Mouse (Mus musculus): ENCODE measurements around the gene Lck. TPM values are rescaled to one million over a fixed set of nuclear protein-coding genes. Genes with fewer than 3 reads are reported as not detected.

The Lck gene
- total and polyA plus RNA-seq, 3 experiments = 67.2 to 138 (median 70.0) TPM

DNA sequence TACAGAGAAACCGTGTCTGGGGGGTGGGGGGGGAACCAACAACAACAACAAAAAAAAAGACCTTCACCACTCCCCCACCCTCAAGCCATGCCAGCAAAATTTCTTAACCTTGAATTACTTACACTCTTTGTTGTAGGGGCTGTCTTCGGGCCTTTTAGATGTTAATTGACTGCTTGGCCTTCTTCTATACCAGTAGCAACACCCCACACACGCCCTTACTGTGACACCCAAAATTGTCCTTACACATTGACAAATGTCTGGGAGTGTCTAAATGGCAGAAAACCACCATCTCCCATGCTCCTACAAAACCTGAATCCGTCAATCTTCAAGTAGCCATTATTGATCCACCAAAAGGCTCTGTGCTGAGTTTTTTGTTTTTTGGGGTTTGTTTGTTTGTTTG is 29.3 kb downstream of the Lck start:
- no peak overlapping the region for H3K27ac ChIP-seq (ENCODE audit: insufficient read depth, low read depth)
- in situ Hi-C loops (cut with MboI; ENCODE audit: low pct_ligation_motif_present, low pct_unique_long_range_greater_than_20kb, low sequenced_read_pairs) = no loop called here

DNA sequence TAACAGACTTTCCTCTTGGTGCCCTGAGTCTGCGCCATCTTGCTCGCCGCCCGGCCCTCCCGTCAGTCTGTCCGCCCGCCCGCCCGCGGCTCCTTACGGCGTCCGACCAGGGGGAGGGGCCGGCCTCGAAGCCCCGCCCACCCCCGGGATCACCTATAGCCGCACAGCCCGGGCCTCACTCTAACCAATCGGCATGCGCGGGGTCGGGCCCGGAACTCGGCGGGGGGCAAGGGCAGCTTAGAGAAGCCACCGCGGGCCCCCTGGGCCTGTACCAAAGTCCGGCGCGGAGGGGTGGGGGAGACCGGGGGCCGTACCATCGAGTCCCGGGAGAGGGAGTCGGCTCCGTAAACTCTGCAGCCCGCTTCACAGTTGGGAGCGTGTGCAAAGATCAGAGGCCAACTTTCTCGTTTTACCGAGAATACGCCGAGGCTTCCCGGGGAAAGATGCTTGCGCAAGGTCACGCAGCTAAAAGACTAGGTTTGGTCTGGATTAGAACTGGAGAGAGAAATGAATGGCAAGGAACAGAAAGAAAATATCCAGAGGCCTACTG is 30.8 kb downstream of the Lck start, which contains the start of gene Hdac1:
Gene Hdac1 (minus strand): TSS at position 122 of the 550 bp plus-strand sequence.
- Histone ChIP-seq H3K79me2 (replicated peaks; ENCODE audit: control insufficient read depth, extremely low read depth, insufficient read depth, poor library complexity, severe bottlenecking) (peaks cover 47% of the 10 kb centered on the region), H3K4me2 (ENCODE audit: insufficient read depth, low read depth, poor library complexity, severe bottlenecking) (peak within 1 kb of the TSS; percentile 98), H3K27ac (ENCODE audit: insufficient read depth, low read depth) (peak within 1 kb of the TSS; percentile 67), H3K27me3 (replicated peaks) (no peaks in the 10 kb centered on the region), H3K9ac (ENCODE audit: insufficient read depth, low read depth) (peak within 1 kb of the TSS; percentile 98), H3K9me3 (replicated peaks; ENCODE audit: low read length) (no peaks in the 10 kb centered on the region), H3K4me3 (replicated peaks in 1 of 3; ENCODE audit: low read depth in 2 of 3, low read length in 2 of 3, poor library complexity in 1 of 3) (peak within 1 kb of the TSS; percentile 96 to 100 (median 98)), H3K4me1 (ENCODE audit: control insufficient read depth in 1 of 2, insufficient read depth in 2 of 2) (peaks cover 2 to 36% of the 10 kb centered on the region in 2 experiments; a peak in 2 of 4 replicates), H3K36me3 (replicated peaks in 1 of 2; ENCODE audit: control insufficient read depth in 1 of 2, insufficient read depth in 1 of 2, low read length in 1 of 2) (peaks cover 10 to 27% of the 10 kb centered on the region in 2 experiments)
- in situ Hi-C loops (cut with MboI; ENCODE audit: low pct_ligation_motif_present, low pct_unique_long_range_greater_than_20kb, low sequenced_read_pairs) (no loop called here), dilution Hi-C loops (cut with MboI; ENCODE audit: extremely low pct_ligation_motif_present, extremely low pct_unique_long_range_greater_than_20kb, low sequenced_read_pairs) (no loop called here)
- peak; percentile 97 for DNase-seq (ENCODE audit: extremely low read depth)
- TF ChIP-seq ZC3H11A (IDR thresholded peaks at IDR 0.05; ENCODE audit: low read depth, low read length) (no peak), ZNF384 (IDR thresholded peaks at IDR 0.05; ENCODE audit: low read depth, low read length) (no peak), ZMIZ1 (IDR thresholded peaks at IDR 0.05; ENCODE audit: low read depth, low read length) (peak; percentile 89), EP300 (IDR thresholded peaks at IDR 0.05; ENCODE audit: low read length) (no peak), BHLHE40 (IDR thresholded peaks at IDR 0.05; ENCODE audit: low read depth, low read length) (no peak; the same call in 1 of the 2 replicates), HCFC1 (IDR thresholded peaks at IDR 0.05; ENCODE audit: low read depth, low read length) (peak; percentile 68), NRF1 (IDR thresholded peaks at IDR 0.05; ENCODE audit: low read depth, low read length) (peak; percentile 76), SIN3A (IDR thresholded peaks at IDR 0.05; ENCODE audit: low read length) (peak; percentile 65; the same call in 1 of the 2 replicates), ELF1 (IDR thresholded peaks at IDR 0.05; ENCODE audit: low read depth, low read length) (peak; percentile 88), TCF12 (IDR thresholded peaks at IDR 0.05; ENCODE audit: low read depth, low read length) (peak; percentile 85), NELFE (IDR thresholded peaks at IDR 0.05; ENCODE audit: low read depth, low read length) (peak; percentile 66), IRF4 (IDR thresholded peaks at IDR 0.05; ENCODE audit: low read depth, low read length) (peak; percentile 78), MAFK (IDR thresholded peaks at IDR 0.05; ENCODE audit: insufficient replicate concordance, low read length) (no peak), USF2 (conservative IDR thresholded peaks at IDR 0.05; ENCODE audit: low read depth, low read length) (no peak), TBP (conservative IDR thresholded peaks at IDR 0.05; ENCODE audit: low read depth, low read length) (no peak), CHD1 (IDR thresholded peaks at IDR 0.05; ENCODE audit: low read depth, low read length) (peak; percentile 99), E2F4 (IDR thresholded peaks at IDR 0.05; ENCODE audit: insufficient replicate concordance, low read depth, low read length) (no peak), MEF2A (IDR thresholded peaks at IDR 0.05; ENCODE audit: borderline replicate concordance, low read depth, low read length) (peak; percentile 69), ETS1 (conservative IDR thresholded peaks at IDR 0.05; ENCODE audit: low read depth, low read length) (no peak), POLR2A (IDR thresholded peaks at IDR 0.05; ENCODE audit: low read depth, low read length) (peak; percentile 89), CHD2 (IDR thresholded peaks at IDR 0.05; ENCODE audit: low read length) (0 out of 2 replicates have a peak, but pooled peaks have one; percentile 67), JUN (IDR thresholded peaks at IDR 0.05; ENCODE audit: insufficient read depth, low read depth, low read length) (no peak), MAZ (IDR thresholded peaks at IDR 0.05; ENCODE audit: low read depth, low read length) (peak; percentile 91), MXI1 (IDR thresholded peaks at IDR 0.05; ENCODE audit: low read depth, low read length) (peak; percentile 60; the same call in 1 of the 2 replicates), POLR2AphosphoS2 (IDR thresholded peaks at IDR 0.05; ENCODE audit: low read depth, low read length) (peak; percentile 69; the same call in 1 of the 2 replicates), UBTF (IDR thresholded peaks at IDR 0.05; ENCODE audit: low read depth, low read length) (no peak)

More for the DNA sequence above, 29.3 kb downstream of the Lck start:
- Histone ChIP-seq H3K4me2 (ENCODE audit: insufficient read depth, low read depth, poor library complexity, severe bottlenecking) (no peak overlapping the region), H3K4me1 (ENCODE audit: control insufficient read depth in 1 of 2, insufficient read depth in 2 of 2) (peaks cover 2 to 22% of the 10 kb centered on the region in 2 experiments; a peak in 2 of 4 replicates), H3K79me2 (replicated peaks; ENCODE audit: control insufficient read depth, extremely low read depth, insufficient read depth, poor library complexity, severe bottlenecking) (peaks cover 33% of the 10 kb centered on the region), H3K9ac (ENCODE audit: insufficient read depth, low read depth) (no peak overlapping the region), H3K27me3 (replicated peaks) (no peaks in the 10 kb centered on the region), H3K9me3 (replicated peaks; ENCODE audit: low read length) (no peaks in the 10 kb centered on the region), H3K4me3 (replicated peaks in 1 of 3; ENCODE audit: low read depth in 2 of 3, low read length in 2 of 3, poor library complexity in 1 of 3) (no peak overlapping the region), H3K36me3 (replicated peaks in 1 of 2; ENCODE audit: control insufficient read depth in 1 of 2, insufficient read depth in 1 of 2, low read length in 1 of 2) (peaks cover 12 to 22% of the 10 kb centered on the region in 2 experiments)
- no peak for DNase-seq (ENCODE audit: extremely low read depth)
- TF ChIP-seq KAT2A (IDR thresholded peaks at IDR 0.05; ENCODE audit: insufficient replicate concordance, low read length) = no peak
- no peak for TF ChIP-seq CHD2 (IDR thresholded peaks at IDR 0.05; ENCODE audit: low read length)
- TF ChIP-seq ZMIZ1 (IDR thresholded peaks at IDR 0.05; ENCODE audit: low read depth, low read length) = no peak
- TF ChIP-seq EP300 (IDR thresholded peaks at IDR 0.05; ENCODE audit: low read length) = no peak
- TF ChIP-seq SIN3A (IDR thresholded peaks at IDR 0.05; ENCODE audit: low read length) = no peak
- TF ChIP-seq ELF1 (IDR thresholded peaks at IDR 0.05; ENCODE audit: low read depth, low read length) = no peak
- TF ChIP-seq PAX5 (IDR thresholded peaks at IDR 0.05; ENCODE audit: low read length) = no peak
- TF ChIP-seq BHLHE40 (IDR thresholded peaks at IDR 0.05; ENCODE audit: low read depth, low read length) = no peak
- no peak for TF ChIP-seq RCOR1 (conservative IDR thresholded peaks at IDR 0.05; ENCODE audit: low read depth, low read length)
- TF ChIP-seq IRF4 (IDR thresholded peaks at IDR 0.05; ENCODE audit: low read depth, low read length) = no peak
- no peak for TF ChIP-seq CHD1 (IDR thresholded peaks at IDR 0.05; ENCODE audit: low read depth, low read length)
- TF ChIP-seq UBTF (IDR thresholded peaks at IDR 0.05; ENCODE audit: low read depth, low read length) = no peak
- dilution Hi-C loops (cut with MboI; ENCODE audit: extremely low pct_ligation_motif_present, extremely low pct_unique_long_range_greater_than_20kb, low sequenced_read_pairs) = no loop called here
